Mouse (Mus musculus): ENCODE data around the gene Anpep. TPM values are rescaled to one million over a fixed set of nuclear protein-coding genes. Genes with fewer than 3 reads are reported as not detected.

Gene Anpep
- 1 to 10 TPM; 8.0 to 9.2 TPM for total RNA-seq (2021)
- long read RNA-seq, experiment 1, partial matches to known transcripts, result 0 of 1 reads
- long read RNA-seq, experiment 1, other reads (novel, unspliced or antisense), result 0 of 1 reads
- long read RNA-seq, experiment 2, partial matches to known transcripts, result 1 of 1 reads
- long read RNA-seq, experiment 2, other reads (novel, unspliced or antisense), result 0 of 1 reads

DNA sequence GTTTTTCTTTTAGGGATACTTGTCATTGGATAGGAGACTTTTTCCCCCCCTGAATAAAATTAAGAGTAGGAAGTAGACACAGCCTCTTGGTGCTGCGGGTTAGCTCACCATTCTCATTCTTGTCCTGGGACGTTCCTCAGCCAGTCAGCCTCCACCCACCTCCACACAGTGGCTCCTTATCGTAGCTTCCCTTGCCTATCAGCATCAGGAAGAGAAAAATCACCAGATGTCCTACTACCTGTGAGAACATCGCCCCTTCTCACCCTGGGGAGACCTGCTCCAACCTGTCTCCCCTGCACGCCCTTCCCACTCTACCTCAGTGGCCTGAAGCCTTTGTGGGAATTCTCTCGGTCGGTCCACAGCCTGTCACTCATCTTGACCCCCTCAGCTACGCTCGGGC is at the start of gene Anpep:
Gene Anpep (minus strand): TSS at position 249 of the 400 bp plus-strand sequence.
- intact Hi-C loops (cut with DNase I), result no loop called here
- DNase-seq (ENCODE audit: low spot score in 2 of 2), result no peak

DNA sequence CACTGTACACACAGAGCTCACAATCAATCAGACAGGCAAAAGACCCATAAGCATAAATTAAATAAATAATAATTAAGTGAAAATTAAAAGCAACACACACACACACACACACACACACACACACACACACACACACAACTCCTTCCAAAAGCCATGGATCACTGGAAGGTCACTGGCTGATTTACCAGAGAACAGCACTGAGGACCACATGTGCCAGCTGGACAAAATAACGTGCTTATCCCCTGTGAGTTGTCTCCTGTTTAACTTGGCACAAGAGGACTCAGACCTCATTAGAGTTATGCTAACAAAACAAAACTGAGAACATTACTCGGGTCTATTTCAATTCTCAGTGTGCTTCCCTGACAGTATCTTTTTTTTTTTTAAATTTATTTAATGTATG is 46.5 kb upstream of the Anpep start:
- intact Hi-C loops (cut with DNase I), result no loop called here

DNA sequence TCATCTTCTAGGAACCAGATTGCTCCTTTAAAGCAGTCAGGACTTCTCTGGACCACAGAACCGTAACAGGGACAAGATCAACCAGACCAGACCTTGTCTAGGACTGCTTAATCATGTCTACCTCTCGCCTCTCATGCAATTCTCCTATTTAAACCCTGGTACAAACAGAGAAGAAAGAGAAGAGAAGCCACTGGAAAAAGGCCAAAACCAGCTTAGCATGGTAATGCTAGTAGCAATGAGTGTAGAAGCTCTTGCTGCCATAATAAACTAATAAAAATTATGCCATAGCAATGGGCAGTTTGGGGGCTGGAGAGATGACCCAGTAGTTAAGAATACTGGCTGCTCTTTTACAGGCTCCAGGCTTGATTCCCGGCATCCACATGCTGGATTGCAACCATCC is 46.1 kb upstream of the Anpep start:
- no peak for DNase-seq (ENCODE audit: low spot score in 2 of 2)
- intact Hi-C loops (cut with DNase I), result no loop called here

More for the DNA sequence above, 46.5 kb upstream of the Anpep start:
- no peak for DNase-seq (ENCODE audit: low spot score in 2 of 2)

DNA sequence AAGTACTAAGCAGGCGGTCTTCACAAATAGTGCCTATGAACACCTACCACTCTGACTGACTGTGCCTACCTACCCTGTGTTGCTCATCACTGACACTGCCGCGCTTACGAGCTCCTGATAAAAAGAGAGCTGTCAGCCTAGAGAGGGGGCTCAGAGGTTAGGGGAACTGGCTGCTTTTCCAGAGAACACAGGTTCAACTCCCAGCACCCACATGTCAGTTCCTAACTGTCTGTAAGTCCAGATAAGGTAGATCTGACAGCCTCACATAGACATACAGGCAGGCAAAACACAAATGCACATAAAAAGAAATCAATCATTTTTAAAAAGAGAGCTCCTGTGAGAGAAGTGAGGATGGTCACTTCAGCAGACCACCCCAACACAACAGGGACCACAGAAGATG is 44.3 kb upstream of the Anpep start:
- no peak for DNase-seq (ENCODE audit: low spot score in 2 of 2)
- intact Hi-C loops (cut with DNase I), result no loop called here

DNA sequence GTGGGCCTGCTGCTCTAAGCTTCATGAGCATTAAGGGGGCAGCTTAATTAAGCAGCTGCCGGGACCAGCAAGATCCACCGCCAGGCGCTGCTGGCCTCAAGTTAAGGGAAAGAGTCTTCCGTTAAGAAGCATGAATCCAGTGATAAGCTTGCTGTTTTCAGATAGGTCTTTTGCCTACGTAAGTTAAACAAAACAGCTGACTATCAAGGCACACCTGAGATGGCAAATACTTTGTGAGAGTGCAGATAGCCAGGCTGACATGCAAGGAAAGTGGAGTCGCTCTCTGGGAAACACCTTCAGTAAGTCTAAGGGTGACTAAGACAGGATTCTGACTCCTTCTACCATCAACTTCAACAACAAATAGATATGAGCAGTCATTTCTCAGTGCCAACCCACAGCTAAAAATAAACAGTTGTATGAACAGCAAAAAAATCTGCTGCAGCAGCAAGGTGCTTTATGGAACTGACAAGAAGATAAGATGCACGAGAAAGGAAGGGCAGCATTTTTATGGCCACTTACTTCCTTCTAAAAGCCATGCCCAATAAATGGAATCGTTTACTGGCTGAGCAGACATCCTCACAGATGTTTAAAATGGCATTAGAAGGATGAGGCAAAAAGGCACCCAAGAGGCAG is 42.4 kb upstream of the Anpep start:
- intact Hi-C loops (cut with DNase I), result no loop called here

DNA sequence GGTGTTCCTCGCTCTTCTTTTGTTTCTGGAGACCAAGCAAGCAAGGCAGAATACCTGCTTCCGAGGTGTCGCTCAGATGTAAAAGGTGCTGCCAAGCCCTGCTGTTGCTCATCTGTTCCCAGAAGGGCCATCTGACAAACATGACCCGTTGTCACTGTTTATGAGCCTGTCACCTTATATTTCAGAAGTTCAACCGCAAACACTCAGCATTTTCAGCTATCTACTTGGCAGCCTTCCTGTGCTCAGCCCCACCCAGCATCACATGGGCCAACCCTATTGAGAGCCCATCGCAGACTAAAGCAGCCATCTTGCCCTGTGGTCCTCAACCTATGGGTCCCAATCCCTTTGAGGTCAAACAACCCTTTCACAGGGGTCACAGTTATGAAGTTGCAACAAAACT is 39.9 kb upstream of the Anpep start:
- no peak for DNase-seq (ENCODE audit: low spot score in 2 of 2)
- intact Hi-C loops (cut with DNase I), result no loop called here

More for the DNA sequence above, 42.4 kb upstream of the Anpep start:
- DNase-seq (ENCODE audit: low spot score in 2 of 2), result no peak

DNA sequence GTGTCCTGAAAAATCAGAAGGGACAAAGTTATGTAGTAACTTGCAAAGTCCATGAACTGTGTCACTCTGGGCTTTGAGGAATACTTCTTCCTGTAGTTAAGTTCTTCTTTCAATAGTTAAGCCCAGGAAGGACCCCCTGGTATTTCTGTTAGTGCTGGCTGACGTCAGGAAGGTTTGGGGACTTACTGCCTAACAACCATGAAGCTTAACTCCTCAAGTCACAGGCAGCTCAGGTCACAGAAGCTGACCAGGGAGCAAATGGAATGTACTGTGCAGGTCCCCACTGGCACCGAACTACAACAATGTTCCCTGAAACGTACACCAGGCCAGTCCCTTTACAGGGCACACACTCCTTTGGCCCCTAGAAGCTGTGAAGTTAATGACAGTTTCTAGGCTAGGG is 34.4 kb upstream of the Anpep start:
- intact Hi-C loops (cut with DNase I), result no loop called here
- no peak for DNase-seq (ENCODE audit: low spot score in 2 of 2)

DNA sequence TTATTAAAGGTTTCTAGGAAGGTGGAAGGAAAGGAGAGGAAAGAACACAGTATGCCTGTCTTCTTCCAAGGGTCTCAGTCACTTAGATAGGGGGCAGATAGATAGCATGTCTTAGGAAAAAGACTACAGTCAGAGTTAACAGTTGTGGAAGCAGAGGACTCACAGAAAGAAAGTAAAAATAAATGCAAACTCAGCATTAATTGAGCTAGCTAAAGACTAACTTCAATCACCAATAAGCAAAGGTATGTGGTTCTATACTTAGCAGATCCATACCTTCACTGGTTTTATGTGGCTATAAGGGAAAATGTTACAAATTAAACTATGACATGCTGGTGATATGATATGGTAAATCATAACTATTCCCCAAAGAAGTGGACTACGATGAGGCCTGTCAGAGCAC is 33.9 kb upstream of the Anpep start:
- DNase-seq (ENCODE audit: low spot score in 2 of 2), result no peak
- intact Hi-C loops (cut with DNase I), result no loop called here

DNA sequence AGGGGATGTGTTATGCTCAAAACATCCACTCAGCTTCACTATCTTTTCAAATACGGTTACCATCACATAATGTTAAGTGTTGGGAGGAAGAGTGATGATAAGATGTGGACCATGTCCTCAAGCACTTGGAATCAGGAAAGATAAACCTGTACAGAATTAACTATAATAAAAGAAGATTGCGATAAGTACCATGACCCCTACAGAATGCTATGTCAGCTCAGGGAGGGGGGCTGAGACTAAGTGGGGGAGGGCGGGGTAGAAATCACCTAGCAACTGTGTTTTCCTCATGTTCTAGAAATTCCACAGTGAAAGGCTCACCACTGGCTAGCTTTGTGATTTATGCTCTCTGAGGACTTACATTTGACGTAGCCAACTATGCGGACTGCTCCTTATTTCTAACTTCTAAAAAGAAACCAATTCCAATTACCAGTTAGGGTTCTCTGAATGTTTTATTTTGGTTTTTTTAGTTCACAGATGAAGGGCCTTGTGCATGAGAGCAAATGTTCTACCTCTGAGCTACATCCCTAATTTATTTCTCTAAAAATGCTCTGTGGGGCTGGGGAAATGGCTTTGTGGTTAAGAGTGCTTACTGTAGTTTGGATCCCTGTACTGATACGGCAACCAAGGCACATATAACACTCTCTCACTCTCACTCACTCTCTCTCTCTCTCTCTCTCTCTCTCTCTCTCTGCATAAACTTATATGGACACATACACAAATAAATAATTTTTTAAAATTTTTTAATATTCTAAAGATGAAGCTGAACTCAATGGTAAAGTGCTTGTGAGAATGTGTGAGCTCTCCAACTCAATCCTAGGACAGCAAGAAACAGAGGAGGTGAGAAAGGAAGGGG is 31.9 kb upstream of the Anpep start:
- no peak for DNase-seq (ENCODE audit: low spot score in 2 of 2)
- intact Hi-C loops (cut with DNase I), result no loop called here

DNA sequence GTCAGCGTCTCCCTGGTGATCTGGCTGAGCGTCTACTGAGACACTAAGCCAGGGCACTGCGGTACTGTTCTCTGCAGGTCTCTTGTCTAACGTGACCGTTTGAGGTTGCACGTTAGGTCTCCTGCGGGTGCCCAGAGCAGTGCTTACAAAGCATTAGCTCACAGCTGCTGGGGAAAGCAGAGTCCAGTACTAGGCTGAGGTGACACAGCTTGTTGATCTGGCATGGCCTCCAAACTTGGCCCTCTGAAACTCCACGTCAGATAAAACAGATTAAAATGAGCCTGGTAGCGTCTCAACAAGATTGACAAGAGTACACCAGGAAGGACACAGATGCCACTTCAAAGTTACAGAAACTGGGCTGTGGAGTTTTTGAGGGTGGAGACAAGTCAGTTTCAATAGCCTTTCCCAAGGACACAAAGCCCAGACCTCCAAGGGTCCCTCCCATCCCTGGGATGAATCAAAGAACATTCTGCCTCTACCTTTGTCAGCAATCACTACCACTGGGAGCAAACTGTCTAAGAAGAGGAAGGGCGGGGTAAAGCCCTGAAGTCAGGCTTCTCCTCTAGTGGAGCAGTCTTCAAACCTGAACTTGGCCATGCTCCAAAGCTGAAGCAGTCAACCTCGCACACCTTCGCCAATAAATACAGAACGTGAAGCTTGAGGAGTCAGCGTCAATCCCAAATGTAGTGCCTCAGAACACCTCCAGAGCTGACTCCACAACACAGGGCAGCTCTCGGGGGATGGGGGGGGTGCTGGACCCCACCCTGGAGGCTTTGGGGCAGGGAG is 29.8 kb upstream of the Anpep start:
- intact Hi-C loops (cut with DNase I), result no loop called here
- no peak for DNase-seq (ENCODE audit: low spot score in 2 of 2)

DNA sequence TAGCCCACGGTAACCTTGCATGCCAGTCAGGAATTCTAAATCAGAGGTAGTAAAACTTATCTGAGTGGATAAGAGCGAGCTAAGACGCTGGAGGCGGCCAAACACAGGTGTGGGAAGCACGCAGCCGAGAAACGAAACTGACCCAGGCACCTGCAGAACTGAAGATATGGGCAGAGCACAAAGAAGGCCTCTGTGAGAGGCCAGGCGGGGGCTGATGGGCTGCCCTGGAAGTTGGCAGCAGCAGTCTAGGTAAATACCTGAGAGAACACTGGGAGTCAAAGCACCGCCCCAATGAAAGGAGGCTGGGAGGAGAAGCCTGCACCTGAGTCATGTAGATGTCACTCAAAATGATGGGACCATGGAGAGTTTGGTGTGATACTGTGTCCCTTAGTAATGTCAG is 27.7 kb upstream of the Anpep start:
- intact Hi-C loops (cut with DNase I), result no loop called here
- no peak for DNase-seq (ENCODE audit: low spot score in 2 of 2)

DNA sequence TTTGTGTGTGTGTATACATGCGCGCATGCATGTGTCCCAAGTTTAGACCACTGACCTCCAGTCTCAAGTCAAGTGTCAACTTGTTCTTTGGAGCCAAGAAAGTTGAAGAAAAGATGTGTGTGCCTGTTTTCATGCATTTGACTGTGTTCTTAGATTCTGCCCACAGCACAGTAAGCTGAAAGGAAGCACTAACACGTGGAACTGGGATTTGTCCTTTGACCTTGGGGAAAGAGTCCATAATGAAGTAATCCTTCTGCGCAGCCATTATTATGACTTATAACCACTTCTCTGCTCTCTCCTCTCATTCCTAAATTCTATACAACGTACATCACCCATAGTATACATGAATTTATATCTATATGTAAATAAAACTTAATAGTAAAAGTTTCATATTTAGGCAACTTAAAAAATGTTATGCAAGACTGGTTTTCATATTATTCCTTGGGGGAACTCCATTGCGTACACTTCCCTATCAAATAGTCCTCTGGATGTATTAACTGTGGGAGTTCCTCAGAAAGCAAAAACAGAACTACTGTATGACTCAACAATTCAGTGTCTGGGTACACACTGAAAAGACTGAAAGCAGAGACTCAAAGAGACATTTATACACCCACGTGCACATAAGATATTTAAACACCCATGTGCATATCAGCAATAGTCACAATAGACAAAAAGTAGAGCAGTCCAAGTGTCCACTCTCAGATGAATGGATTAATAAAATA is 22.9 kb upstream of the Anpep start:
- DNase-seq (ENCODE audit: low spot score in 2 of 2), result no peak
- intact Hi-C loops (cut with DNase I), result no loop called here

DNA sequence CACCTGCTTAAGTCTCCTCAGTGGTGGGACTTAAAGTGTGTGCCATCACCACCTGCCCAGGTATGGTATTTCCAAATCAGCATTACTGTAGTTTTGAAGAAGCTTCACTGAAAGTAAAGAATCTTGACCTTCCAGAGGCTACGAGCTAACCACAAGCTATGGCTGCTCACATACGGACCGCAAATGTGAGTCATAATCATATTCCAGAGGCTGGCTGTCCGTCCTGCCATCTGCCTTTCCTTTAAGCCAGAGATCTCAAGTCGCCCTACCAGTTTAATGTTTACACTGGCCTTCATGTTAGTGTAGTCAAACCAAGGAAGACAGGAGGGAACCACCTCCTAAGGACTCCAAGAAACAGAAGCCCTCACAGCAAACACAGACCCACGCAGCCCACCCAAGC is 21.0 kb upstream of the Anpep start:
- intact Hi-C loops (cut with DNase I), result no loop called here
- DNase-seq (ENCODE audit: low spot score in 2 of 2), result no peak

DNA sequence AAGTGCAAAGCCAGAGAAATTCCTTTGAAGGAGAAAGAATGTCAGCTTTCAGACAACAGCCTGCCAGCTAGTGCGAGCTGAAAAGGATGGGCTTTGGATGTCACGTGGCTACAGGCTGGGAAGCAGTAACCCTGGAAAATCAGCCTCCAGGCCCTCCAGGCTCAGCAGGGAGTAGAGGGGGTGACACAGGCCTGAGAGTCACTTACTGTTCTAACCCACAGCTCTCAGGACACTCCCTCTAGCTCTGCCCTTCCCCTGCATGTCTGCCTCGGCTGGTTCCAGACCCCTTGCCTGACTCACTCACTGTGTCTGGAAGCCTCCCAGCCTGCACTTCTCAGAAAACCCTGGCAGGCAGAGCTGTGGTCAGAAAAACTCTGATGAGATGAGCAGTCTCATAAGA is 20.1 kb upstream of the Anpep start:
- intact Hi-C loops (cut with DNase I), result no loop called here
- no peak for DNase-seq (ENCODE audit: low spot score in 2 of 2)

DNA sequence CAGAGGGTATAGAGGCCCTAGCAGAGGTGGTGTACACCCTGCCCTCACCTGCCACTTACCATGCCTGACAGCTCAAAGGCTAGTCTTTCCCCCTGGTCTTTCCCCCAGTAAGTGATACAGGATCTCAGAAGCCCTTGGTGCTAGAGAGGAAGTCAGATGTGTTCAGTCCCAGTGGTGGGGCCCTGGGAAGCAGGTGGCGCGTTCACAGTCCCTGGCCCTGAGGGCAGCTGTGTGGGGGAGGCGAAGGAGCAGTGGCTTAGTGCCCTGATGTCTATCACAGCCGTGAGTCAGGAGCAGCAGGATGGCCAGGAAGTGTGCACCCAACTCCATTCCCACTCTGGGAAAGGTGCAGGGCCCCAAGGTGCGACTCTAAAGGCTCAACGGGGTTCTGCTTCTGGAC is 19.2 kb upstream of the Anpep start:
- DNase-seq (ENCODE audit: low spot score in 2 of 2), result no peak
- intact Hi-C loops (cut with DNase I), result no loop called here

DNA sequence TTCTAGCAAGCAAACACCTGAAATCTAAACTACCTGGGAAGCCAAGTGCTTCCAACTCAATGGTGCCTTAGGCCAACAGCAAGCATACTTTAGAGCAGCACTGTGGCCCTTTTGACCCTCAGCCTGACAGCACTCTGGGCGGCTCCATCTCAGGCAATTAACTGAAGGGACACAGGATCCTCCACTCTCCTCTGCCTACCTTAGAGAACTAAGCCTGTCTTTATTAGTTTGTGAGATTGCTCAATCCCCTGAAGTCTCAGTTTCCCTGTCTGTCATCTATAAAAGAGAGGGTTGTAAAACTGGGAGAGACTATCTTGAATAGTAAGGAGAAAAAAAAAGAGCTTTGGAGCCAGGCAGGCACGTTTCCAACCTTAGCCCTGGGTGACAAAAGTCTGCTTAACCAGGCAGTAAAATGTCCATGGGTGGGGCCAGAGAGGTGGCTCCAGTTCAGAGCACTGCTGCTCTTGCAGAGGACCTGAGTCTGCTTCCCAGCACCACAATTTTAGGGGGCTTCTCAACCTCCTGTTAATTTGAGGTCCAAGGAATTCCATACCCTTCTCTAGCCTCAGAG is 17.7 kb upstream of the Anpep start:
- intact Hi-C loops (cut with DNase I), result no loop called here
- no peak for DNase-seq (ENCODE audit: low spot score in 2 of 2)

DNA sequence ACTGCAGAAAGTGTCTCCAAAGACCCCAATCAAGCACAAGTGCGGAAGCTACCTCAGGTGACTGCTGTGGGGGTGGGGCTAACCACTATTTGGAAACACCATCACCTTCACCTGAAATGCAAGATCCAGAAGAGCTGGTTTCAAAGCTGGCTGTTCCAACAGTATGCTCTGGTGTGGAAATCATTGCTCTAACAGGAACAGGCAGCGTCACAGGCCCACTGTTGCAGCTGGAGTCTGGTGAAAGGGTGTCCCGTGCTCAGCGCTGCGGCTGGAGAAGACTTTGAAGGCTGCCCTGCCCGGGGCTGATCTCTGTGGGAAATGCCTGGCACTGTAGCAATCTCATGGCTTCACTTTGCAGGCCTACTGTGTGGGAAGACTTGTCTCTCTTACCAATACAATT is 12.5 kb upstream of the Anpep start:
- DNase-seq (ENCODE audit: low spot score in 2 of 2), result no peak
- intact Hi-C loops (cut with DNase I), result no loop called here

DNA sequence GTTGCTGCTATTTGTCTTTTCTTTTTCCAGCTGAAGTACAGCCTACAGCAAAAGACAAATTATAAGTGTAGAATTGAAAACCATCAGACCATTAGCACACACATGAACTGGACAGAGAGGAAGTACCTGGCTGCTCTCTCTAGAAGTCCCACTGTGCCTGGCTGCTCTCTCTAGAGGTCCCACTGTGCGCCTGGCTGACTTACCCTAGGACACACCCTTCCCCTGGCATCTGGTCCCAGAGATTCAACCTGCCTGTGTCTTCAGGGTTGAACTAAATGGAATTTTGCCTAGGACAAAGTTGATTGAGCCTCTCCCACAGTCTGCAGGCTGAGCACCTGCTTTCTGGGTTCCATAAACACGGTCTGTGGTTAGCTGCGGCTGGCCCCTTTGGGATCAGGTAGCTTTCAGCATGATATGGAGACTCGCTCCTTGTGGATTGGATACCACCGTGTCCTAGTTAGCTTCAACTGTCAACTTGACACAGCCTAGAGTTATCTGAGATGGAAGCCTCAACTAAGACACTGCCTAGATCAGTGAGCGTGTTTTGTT is 11.0 kb upstream of the Anpep start:
- intact Hi-C loops (cut with DNase I), result no loop called here
- no peak for DNase-seq (ENCODE audit: low spot score in 2 of 2)

Measured in left cerebral cortex, postnatal 14 days (tissue).